Mouse (Mus musculus): Measurements from ENCODE around the gene Kcnj15.

Gene Kcnj15

DNA sequence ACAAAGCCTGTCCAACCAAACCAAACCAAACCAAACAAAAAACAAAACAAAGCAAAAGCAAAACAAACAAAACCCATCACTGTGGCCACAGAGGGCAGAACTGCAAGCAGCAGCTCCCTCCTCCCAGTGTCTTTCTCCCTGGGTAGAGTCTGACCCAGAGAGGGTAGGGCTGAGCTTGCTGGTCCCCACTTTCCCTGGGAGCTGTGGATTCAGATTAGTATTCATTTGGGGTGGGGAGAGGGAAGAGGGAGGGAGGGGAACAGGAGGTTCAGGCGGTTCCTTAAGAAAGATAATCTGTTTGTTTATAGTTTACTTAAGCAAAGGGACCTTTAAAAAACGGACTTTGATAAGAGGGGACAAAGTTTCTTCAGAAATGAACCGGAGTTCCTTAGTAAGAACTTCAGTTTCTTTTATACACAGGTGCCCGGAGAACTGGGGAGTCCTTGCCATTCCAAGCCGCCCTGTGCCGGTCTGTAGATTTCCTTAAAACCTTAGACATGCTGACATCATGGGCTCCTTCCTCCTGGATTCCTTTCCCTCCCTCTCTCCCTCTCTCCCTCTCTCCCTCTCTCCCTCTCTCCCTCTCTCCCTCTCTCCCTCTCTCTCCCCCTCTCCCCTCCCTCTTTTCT, at the start of gene Kcnj15:
Gene Kcnj15 (plus strand): TSS at position 293 of the 629 bp plus-strand sequence.
- no peak for TF ChIP-seq POU5F1 (IDR thresholded peaks at IDR 0.05; ENCODE audit: borderline replicate concordance, low read length)
- TF ChIP-seq NANOG (IDR thresholded peaks at IDR 0.05; ENCODE audit: borderline replicate concordance, low read length): no peak
- no peak for TF ChIP-seq CTCF (conservative IDR thresholded peaks at IDR 0.05; ENCODE audit: low read length)
- Histone ChIP-seq H3K27me3 (ENCODE audit: insufficient read depth, low read length) (no peaks in the 10 kb centered on the region), H3K9me3 (ENCODE audit: low read length) (no peaks in the 10 kb centered on the region), H3K4me3 (replicated peaks; ENCODE audit: low read length) (no peak within 1 kb of the TSS), H3K4me1 (replicated peaks; ENCODE audit: low read depth, low read length) (no peaks in the 10 kb centered on the region), H3K36me3 (ENCODE audit: insufficient read depth, low read length) (no peaks in the 10 kb centered on the region)

DNA sequence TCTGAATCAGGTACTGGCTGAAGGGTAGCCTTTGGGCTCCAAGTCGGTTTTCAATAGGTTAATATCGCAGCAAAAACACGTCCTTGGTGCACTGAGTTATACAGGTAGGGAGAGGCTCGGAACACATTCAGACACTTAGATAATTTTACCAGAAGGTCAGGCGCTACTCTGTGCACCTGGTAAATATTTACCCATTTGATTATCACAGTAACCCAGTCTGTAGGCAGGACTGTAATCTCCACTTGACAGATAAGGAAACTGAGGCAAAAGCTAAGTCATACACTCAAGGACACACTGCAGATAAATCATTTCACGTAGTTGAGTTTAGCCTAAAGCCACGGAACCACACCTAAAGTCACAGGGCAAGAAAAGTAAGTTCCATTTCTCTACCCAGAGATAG, 49.1 kb upstream of the Kcnj15 start:
- H3K4me3 ChIP-seq (replicated peaks; ENCODE audit: low read length): no peak overlapping the region
- H3K36me3 ChIP-seq (ENCODE audit: insufficient read depth, low read length): no peaks in the 10 kb centered on the region
- H3K4me1 ChIP-seq (replicated peaks; ENCODE audit: low read depth, low read length): no peaks in the 10 kb centered on the region
- no peak for TF ChIP-seq NANOG (IDR thresholded peaks at IDR 0.05; ENCODE audit: borderline replicate concordance, low read length)
- TF ChIP-seq CTCF (conservative IDR thresholded peaks at IDR 0.05; ENCODE audit: low read length): no peak
- no peak for TF ChIP-seq POU5F1 (IDR thresholded peaks at IDR 0.05; ENCODE audit: borderline replicate concordance, low read length)
- H3K9me3 ChIP-seq (ENCODE audit: low read length): no peaks in the 10 kb centered on the region
- no peaks in the 10 kb centered on the region for H3K27me3 ChIP-seq (ENCODE audit: insufficient read depth, low read length)

DNA sequence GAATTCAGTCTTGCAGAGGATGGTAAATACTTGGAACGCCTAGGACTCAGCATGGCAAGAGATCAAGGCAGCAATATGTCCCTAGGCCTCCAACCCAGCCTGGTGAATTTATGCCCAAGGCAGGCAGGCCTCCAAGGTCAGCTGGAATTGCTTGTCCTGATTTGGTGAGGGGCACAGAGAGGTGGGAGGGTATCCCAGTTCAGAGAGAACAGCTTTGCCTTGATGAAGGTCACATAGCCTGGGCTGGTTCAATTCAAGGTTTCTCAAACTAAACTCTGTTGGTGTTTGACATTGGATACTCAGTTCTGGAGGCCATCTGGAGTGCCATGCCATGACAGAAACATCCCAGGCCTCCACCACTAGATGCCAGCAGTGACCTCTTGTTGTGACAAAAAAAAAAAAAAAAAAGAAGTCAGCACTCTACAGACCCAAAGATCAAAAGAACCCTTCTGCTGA, 48.3 kb upstream of the Kcnj15 start:
- TF ChIP-seq POU5F1 (IDR thresholded peaks at IDR 0.05; ENCODE audit: borderline replicate concordance, low read length) (no peak), CTCF (conservative IDR thresholded peaks at IDR 0.05; ENCODE audit: low read length) (no peak)
- Histone ChIP-seq H3K4me3 (replicated peaks; ENCODE audit: low read length) (no peak overlapping the region), H3K36me3 (ENCODE audit: insufficient read depth, low read length) (no peaks in the 10 kb centered on the region), H3K4me1 (replicated peaks; ENCODE audit: low read depth, low read length) (no peaks in the 10 kb centered on the region), H3K9me3 (ENCODE audit: low read length) (no peaks in the 10 kb centered on the region), H3K27me3 (ENCODE audit: insufficient read depth, low read length) (no peaks in the 10 kb centered on the region)

DNA sequence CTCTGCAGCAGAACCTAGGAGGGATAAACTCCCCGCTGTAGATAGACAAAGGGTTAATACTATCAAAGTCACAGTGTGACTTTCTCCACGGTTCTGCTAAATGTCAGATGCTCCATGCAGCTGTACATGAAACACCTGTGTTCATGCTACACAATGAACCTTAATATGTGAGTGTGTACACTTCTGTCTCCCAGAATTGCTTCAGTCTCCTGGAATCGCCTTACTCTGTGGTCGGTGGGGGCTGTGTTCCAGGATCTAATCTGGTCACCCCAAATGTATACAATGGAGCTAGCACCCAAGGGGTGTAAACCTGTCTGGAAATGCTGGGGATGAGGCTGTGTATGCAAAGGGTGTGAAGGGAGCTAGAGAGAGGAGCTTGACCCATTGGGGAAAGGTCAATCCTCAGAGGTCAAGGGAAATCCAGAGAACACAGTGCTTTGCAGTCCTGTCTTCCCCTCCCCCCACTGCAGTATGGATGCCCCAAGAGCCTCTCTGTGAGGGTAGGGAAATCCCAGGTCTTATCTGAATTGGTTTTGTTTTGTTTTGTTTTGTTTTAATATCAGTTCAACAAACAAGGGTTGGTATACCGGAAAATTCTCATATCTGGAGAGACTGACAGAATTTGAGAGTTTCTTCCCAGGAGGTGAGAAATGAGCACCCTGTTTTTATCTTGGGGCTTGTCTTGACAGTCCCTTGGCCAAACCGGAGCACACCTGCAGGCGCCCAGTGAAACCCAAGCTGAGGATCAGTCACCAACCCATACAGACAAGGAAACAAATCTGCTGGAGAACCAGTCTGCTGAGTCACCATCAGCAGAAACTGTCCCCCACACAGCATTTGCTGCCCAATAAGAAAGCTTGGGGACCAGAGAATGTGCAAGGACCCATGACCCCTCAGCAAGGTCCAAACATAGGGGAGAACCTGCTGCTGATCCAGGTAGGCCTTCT, 42.8 kb upstream of the Kcnj15 start:
- no peaks in the 10 kb centered on the region for H3K9me3 ChIP-seq (ENCODE audit: low read length)
- no peaks in the 10 kb centered on the region for H3K36me3 ChIP-seq (ENCODE audit: insufficient read depth, low read length)
- TF ChIP-seq POU5F1 (IDR thresholded peaks at IDR 0.05; ENCODE audit: borderline replicate concordance, low read length) (no peak), CTCF (conservative IDR thresholded peaks at IDR 0.05; ENCODE audit: low read length) (no peak), NANOG (IDR thresholded peaks at IDR 0.05; ENCODE audit: borderline replicate concordance, low read length) (no peak)
- H3K4me1 ChIP-seq (replicated peaks; ENCODE audit: low read depth, low read length): no peaks in the 10 kb centered on the region
- H3K4me3 ChIP-seq (replicated peaks; ENCODE audit: low read length): no peak overlapping the region
- no peaks in the 10 kb centered on the region for H3K27me3 ChIP-seq (ENCODE audit: insufficient read depth, low read length)

DNA sequence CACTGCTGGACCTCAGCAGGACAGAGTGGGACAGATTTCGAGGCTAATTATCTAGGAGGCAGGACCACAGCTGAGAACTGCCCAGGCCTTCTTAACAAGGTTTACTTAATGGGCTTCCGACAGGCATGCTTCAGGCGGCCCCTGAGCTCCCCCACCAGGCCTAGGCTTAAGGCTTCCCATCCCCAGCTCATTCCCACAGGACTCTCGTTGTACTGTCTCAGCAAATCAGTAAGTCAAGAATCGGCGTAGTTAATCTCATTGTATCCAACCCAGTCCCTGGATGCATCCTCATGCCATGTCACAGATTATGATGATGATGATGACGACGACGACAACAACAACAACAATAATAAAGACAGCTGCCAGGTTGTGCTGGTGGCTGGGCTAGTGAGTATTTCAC, 41.6 kb upstream of the Kcnj15 start:
- H3K4me3 ChIP-seq (replicated peaks; ENCODE audit: low read length): no peak overlapping the region
- H3K36me3 ChIP-seq (ENCODE audit: insufficient read depth, low read length): no peaks in the 10 kb centered on the region
- H3K27me3 ChIP-seq (ENCODE audit: insufficient read depth, low read length): no peaks in the 10 kb centered on the region
- TF ChIP-seq NANOG (IDR thresholded peaks at IDR 0.05; ENCODE audit: borderline replicate concordance, low read length) (no peak), CTCF (conservative IDR thresholded peaks at IDR 0.05; ENCODE audit: low read length) (no peak), POU5F1 (IDR thresholded peaks at IDR 0.05; ENCODE audit: borderline replicate concordance, low read length) (no peak)
- no peaks in the 10 kb centered on the region for H3K4me1 ChIP-seq (replicated peaks; ENCODE audit: low read depth, low read length)
- H3K9me3 ChIP-seq (ENCODE audit: low read length): no peaks in the 10 kb centered on the region

DNA sequence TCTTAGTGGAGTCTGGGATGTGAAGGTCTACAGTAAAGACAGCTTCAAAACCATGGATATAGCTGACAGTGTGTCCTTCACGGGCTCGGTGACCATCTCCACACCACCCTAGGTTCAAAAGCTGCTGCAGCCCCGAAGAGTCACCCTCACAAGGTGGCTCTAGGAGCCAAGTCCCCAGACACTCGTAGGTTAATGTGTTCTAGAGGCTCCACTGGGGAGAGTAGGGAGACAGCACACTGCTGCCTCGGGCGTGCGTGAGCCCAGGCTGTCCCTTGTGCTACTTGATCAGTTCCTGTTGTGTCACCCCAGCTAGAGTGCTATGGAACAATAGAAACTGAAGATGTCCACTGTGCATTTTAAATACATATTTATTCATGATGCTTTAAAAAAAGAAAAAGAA, 41.0 kb upstream of the Kcnj15 start:
- H3K36me3 ChIP-seq (ENCODE audit: insufficient read depth, low read length): no peaks in the 10 kb centered on the region
- no peaks in the 10 kb centered on the region for H3K27me3 ChIP-seq (ENCODE audit: insufficient read depth, low read length)
- H3K9me3 ChIP-seq (ENCODE audit: low read length): no peaks in the 10 kb centered on the region
- H3K4me3 ChIP-seq (replicated peaks; ENCODE audit: low read length): no peak overlapping the region
- H3K4me1 ChIP-seq (replicated peaks; ENCODE audit: low read depth, low read length): no peaks in the 10 kb centered on the region
- TF ChIP-seq NANOG (IDR thresholded peaks at IDR 0.05; ENCODE audit: borderline replicate concordance, low read length) (no peak), POU5F1 (IDR thresholded peaks at IDR 0.05; ENCODE audit: borderline replicate concordance, low read length) (no peak), CTCF (conservative IDR thresholded peaks at IDR 0.05; ENCODE audit: low read length) (no peak)

DNA sequence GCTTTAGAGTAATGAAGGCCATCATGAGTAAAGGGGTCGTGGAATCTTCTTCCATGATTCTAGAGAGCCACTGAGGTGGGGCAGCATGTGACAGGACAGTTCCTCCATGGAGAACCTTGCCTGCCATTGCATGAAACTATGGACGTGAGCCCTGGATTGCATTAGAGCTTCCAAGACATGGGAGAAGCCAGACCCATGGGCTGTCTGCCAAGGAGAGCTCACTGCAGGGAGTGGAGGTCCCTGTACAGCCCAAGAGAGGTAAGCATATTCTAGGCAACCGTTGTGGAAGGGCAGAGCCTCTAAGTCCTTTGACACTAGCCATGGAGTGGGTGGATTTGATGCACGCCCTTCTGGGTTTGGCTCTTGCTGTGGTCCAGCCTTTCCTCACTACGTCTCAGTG, 40.5 kb upstream of the Kcnj15 start:
- H3K27me3 ChIP-seq (ENCODE audit: insufficient read depth, low read length): no peaks in the 10 kb centered on the region
- H3K4me1 ChIP-seq (replicated peaks; ENCODE audit: low read depth, low read length): no peaks in the 10 kb centered on the region
- H3K4me3 ChIP-seq (replicated peaks; ENCODE audit: low read length): no peak overlapping the region
- TF ChIP-seq NANOG (IDR thresholded peaks at IDR 0.05; ENCODE audit: borderline replicate concordance, low read length) (no peak), CTCF (conservative IDR thresholded peaks at IDR 0.05; ENCODE audit: low read length) (no peak), POU5F1 (IDR thresholded peaks at IDR 0.05; ENCODE audit: borderline replicate concordance, low read length) (no peak)
- no peaks in the 10 kb centered on the region for H3K9me3 ChIP-seq (ENCODE audit: low read length)
- H3K36me3 ChIP-seq (ENCODE audit: insufficient read depth, low read length): no peaks in the 10 kb centered on the region

DNA sequence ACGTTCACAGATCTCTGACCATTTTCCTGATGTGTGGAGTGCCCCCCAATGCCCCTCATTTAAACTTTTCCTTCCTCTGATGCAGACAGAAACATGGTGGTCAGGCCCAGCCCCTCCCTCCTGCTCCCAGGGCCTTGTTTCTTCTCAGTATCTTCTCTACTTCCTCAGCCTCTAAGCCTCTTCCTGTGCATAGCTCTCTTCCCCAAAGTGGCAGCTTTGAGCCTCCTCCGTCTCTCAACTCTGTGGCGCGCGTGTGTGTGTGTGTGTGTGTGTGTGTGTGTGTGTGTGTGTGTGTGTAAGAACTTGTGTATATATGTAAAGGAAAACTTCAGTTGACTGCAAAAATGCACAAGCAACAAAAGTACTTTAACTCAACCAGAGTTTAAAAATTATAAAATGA, 38.6 kb upstream of the Kcnj15 start:
- Histone ChIP-seq H3K36me3 (ENCODE audit: insufficient read depth, low read length) (no peaks in the 10 kb centered on the region), H3K4me1 (replicated peaks; ENCODE audit: low read depth, low read length) (no peaks in the 10 kb centered on the region), H3K4me3 (replicated peaks; ENCODE audit: low read length) (no peak overlapping the region), H3K9me3 (ENCODE audit: low read length) (no peaks in the 10 kb centered on the region), H3K27me3 (ENCODE audit: insufficient read depth, low read length) (no peaks in the 10 kb centered on the region)
- no peak for TF ChIP-seq POU5F1 (IDR thresholded peaks at IDR 0.05; ENCODE audit: borderline replicate concordance, low read length)
- TF ChIP-seq CTCF (conservative IDR thresholded peaks at IDR 0.05; ENCODE audit: low read length): no peak
- TF ChIP-seq NANOG (IDR thresholded peaks at IDR 0.05; ENCODE audit: borderline replicate concordance, low read length): no peak

Data from E14TG2a.4 (cell line).